Mouse (Mus musculus) ES-Bruce4 (cell line): Measurements from ENCODE around the gene Shcbp1.

Source experiments
- CTCF ChIP-seq: IDR thresholded peaks from one replicate; pipeline ENCODE4 v1.8.1; 2011; ENCODE audit warnings: low read depth, low read length
- EP300 ChIP-seq: IDR thresholded peaks from 2 replicates; pipeline ENCODE4 v1.6.1; 2011; ENCODE audit warnings: low read depth, low read length; ENCODE audit not compliant: insufficient read depth
- POLR2A ChIP-seq: IDR thresholded peaks from one replicate; pipeline ENCODE4 v1.8.1; 2011; ENCODE audit warnings: low read length; ENCODE audit not compliant: insufficient read depth

GRCm38 (mm10) chr8:4764751-4765150 lies 14.6 kb downstream of the Shcbp1 start:
- no peak for TF ChIP-seq POLR2A
- no peak for TF ChIP-seq CTCF
- TF ChIP-seq EP300 = no peak
